ENCODE assay signal across 8 mouse cellular contexts in genomic region chr4:133278067-133278466, GRCm38 (mm10). TPM values are rescaled to one million over a fixed set of nuclear protein-coding genes. Genes with fewer than 3 reads are reported as not detected.
A peak's percentile ranks its signal among the peaks of the same experiment; 100 is the strongest.
DNase-seq lines count a peak whose midpoint lies in the region; ATAC-seq and TF ChIP-seq lines count a peak whose summit lies in the region.

No protein-coding gene starts in this region.

- 0 out of 2 replicates have a peak, but pooled peaks cover 13% of the 10 kb centered on the region for H3K4me1 ChIP-seq in heart, postnatal 0 days (ENCODE audit: control insufficient read depth, insufficient read depth)
- H3K4me1 ChIP-seq in hindbrain, embryonic 10.5 days (replicated peaks): peaks cover 44% of the 10 kb centered on the region
- peaks cover 50% of the 10 kb centered on the region for H3K4me1 ChIP-seq in midbrain, embryonic 10.5 days

- peak overlapping the region; percentile 96 for H3K4me2 ChIP-seq in heart, postnatal 0 days (ENCODE audit: low read depth, low read length)

- TF ChIP-seq EP300 in heart, postnatal 0 days (IDR thresholded peaks at IDR 0.05; ENCODE audit: low read depth): no peak

- peak overlapping the region; percentile 80 for H3K4me3 ChIP-seq in heart, postnatal 0 days (ENCODE audit: low read depth, low read length)
- peak overlapping the region; percentile 90 for H3K4me3 ChIP-seq in hindbrain, embryonic 10.5 days
- H3K4me3 ChIP-seq in midbrain, embryonic 10.5 days: peak overlapping the region; percentile 71

- H3K9me3 ChIP-seq in heart, postnatal 0 days (replicated peaks; ENCODE audit: control insufficient read depth, low read length): no peaks in the 10 kb centered on the region
- no peaks in the 10 kb centered on the region for H3K9me3 ChIP-seq in hindbrain, embryonic 10.5 days
- no peaks in the 10 kb centered on the region for H3K9me3 ChIP-seq in midbrain, embryonic 10.5 days (replicated peaks)

- peak overlapping the region; percentile 92 for H3K27ac ChIP-seq in heart, postnatal 0 days (ENCODE audit: low read depth)
- H3K27ac ChIP-seq in hindbrain, embryonic 10.5 days: peak overlapping the region; percentile 93
- H3K27ac ChIP-seq in midbrain, embryonic 10.5 days (replicated peaks): peak overlapping the region; percentile 90

- no peaks in the 10 kb centered on the region for H3K27me3 ChIP-seq in heart, postnatal 0 days (ENCODE audit: control insufficient read depth, insufficient read depth, low read length)
- no peaks in the 10 kb centered on the region for H3K27me3 ChIP-seq in hindbrain, embryonic 10.5 days (ENCODE audit: insufficient read depth, poor library complexity, severe bottlenecking)
- no peaks in the 10 kb centered on the region for H3K27me3 ChIP-seq in midbrain, embryonic 10.5 days (ENCODE audit: low read depth, poor library complexity, severe bottlenecking)

- H3K36me3 ChIP-seq in heart, postnatal 0 days (replicated peaks; ENCODE audit: control insufficient read depth, insufficient read depth, low read length): no peaks in the 10 kb centered on the region
- peaks cover 27% of the 10 kb centered on the region for H3K36me3 ChIP-seq in hindbrain, embryonic 10.5 days
- H3K36me3 ChIP-seq in midbrain, embryonic 10.5 days: peaks cover 27% of the 10 kb centered on the region

- no peak for ATAC-seq in heart, postnatal 0 days (ENCODE audit: insufficient read depth, low read depth)
- peak; percentile 8 for ATAC-seq in activated CD4-positive, CD25-positive, alpha-beta regulatory T cell, adult 4 months

- peak overlapping the region; percentile 76; the same call in 1 of the 2 replicates for H3K9ac ChIP-seq in heart, postnatal 0 days (replicated peaks; ENCODE audit: low read depth, low read length)

- TF ChIP-seq CTCF in heart, postnatal 0 days (IDR thresholded peaks at IDR 0.05; ENCODE audit: low read depth): no peak

- whole genome bisulfite sequencing in heart, postnatal 0 days: 25% methylated on average over 6 of the region's 6 CpGs
- 34% methylated on average over 6 of the region's 6 CpGs for WGBS in hindbrain, embryonic 10.5 days
- WGBS in midbrain, embryonic 10.5 days: 35% methylated on average over 6 of the region's 6 CpGs

- DNase-seq in heart, postnatal 0 days (ENCODE audit: low spot score): no peak
- no peak for DNase-seq in heart, adult 8-10 months (ENCODE audit: low spot score)
- no peak for DNase-seq in hindbrain, embryonic 10.5 days (ENCODE audit: low spot score)
- no peak for DNase-seq in midbrain, embryonic 10.5 days (ENCODE audit: low spot score)
- DNase-seq in layer of hippocampus, adult 18-20 months (ENCODE audit: low spot score in 2 of 2): no peak
- no peak for DNase-seq in left cerebral cortex, adult 8-10 months (ENCODE audit: low spot score in 2 of 2)
- no peak for DNase-seq in frontal cortex, postnatal 14 days (ENCODE audit: low spot score in 2 of 2)

RNA-seq across cellular contexts. Expression of gene Tmem222, which starts 0.5 kb away (rescaled TPM):
- total RNA-seq in heart, postnatal 0 days (2014; rRNA removed; ENCODE audit: low replicate concordance): 58.8 and 103 TPM in 2 replicates
- polyA plus RNA-seq in heart, postnatal 0 days (2015; fragmentation: Nextera tagmentation; extraction: Ambion mirVana): 45.0 and 45.6 TPM in 2 replicates
- total RNA-seq in heart, adult 8-10 months (2022): 10 to 100 TPM; 29.3 to 39.8 (median 34.3) TPM
- polyA plus RNA-seq in activated CD4-positive, CD25-positive, alpha-beta regulatory T cell, adult 4 months (2017; shearing (Covaris generic)): 10 to 100 TPM; 72.4 to 77.5 TPM
- 82.8 and 87.8 TPM in 2 replicates for polyA plus RNA-seq in hindbrain, embryonic 10.5 days (2016; fragmentation: Nextera tagmentation; extraction: Ambion mirVana)
- 91.9 and 92.2 TPM in 2 replicates for polyA plus RNA-seq in midbrain, embryonic 10.5 days (2016; fragmentation: Nextera tagmentation; extraction: Ambion mirVana)
- 10 to 100 TPM; 92.1 to 96.1 TPM for total RNA-seq in layer of hippocampus, adult 18-20 months (2021)
- 10 to 100 TPM; 84.3 to 91.2 (median 87.4) TPM for total RNA-seq in left cerebral cortex, adult 8-10 months (2022)

RNA-seq across cellular contexts. Expression of gene Sytl1, which starts 15.2 kb away (rescaled TPM):
- 3.6 and 3.7 TPM in 2 replicates for total RNA-seq in heart, postnatal 0 days (2014; rRNA removed; ENCODE audit: low replicate concordance)
- 0.79 and 0.84 TPM in 2 replicates for polyA plus RNA-seq in heart, postnatal 0 days (2015; fragmentation: Nextera tagmentation; extraction: Ambion mirVana)
- under 1 TPM; 0.30 to 0.59 (median 0.33) TPM for total RNA-seq in heart, adult 8-10 months (2022)
- 10 to 100 TPM; 29.6 to 45.6 TPM for polyA plus RNA-seq in activated CD4-positive, CD25-positive, alpha-beta regulatory T cell, adult 4 months (2017; shearing (Covaris generic))
- polyA plus RNA-seq in hindbrain, embryonic 10.5 days (2016; fragmentation: Nextera tagmentation; extraction: Ambion mirVana): 1.2 and 1.6 TPM in 2 replicates
- 1.3 and 1.5 TPM in 2 replicates for polyA plus RNA-seq in midbrain, embryonic 10.5 days (2016; fragmentation: Nextera tagmentation; extraction: Ambion mirVana)
- total RNA-seq in layer of hippocampus, adult 18-20 months (2021): 1 to 10 TPM in 1 of 2 experiments, under 1 TPM in 1; 0.68 to 1.6 TPM
- total RNA-seq in left cerebral cortex, adult 8-10 months (2022): 1 to 10 TPM; 3.4 to 5.3 (median 4.1) TPM

RNA-seq across cellular contexts. Expression of gene Map3k6, which starts 37.4 kb away (rescaled TPM):
- total RNA-seq in heart, postnatal 0 days (2014; rRNA removed; ENCODE audit: low replicate concordance): 13.8 and 14.8 TPM in 2 replicates
- 2.7 and 2.8 TPM in 2 replicates for polyA plus RNA-seq in heart, postnatal 0 days (2015; fragmentation: Nextera tagmentation; extraction: Ambion mirVana)
- total RNA-seq in heart, adult 8-10 months (2022): 10 to 100 TPM; 14.8 to 21.8 (median 16.3) TPM
- under 1 TPM in 1 of 2 experiments, not detected in 1; 0.42 TPM for polyA plus RNA-seq in activated CD4-positive, CD25-positive, alpha-beta regulatory T cell, adult 4 months (2017; shearing (Covaris generic))
- polyA plus RNA-seq in hindbrain, embryonic 10.5 days (2016; fragmentation: Nextera tagmentation; extraction: Ambion mirVana): 1.7 and 1.9 TPM in 2 replicates
- polyA plus RNA-seq in midbrain, embryonic 10.5 days (2016; fragmentation: Nextera tagmentation; extraction: Ambion mirVana): 2.6 and 3.0 TPM in 2 replicates
- 1 to 10 TPM; 5.6 to 6.9 TPM for total RNA-seq in layer of hippocampus, adult 18-20 months (2021)
- 1 to 10 TPM; 3.6 to 6.6 (median 5.8) TPM for total RNA-seq in left cerebral cortex, adult 8-10 months (2022)
